ENCODE assay signal across 16 mouse cellular contexts in the genomic region with DNA sequence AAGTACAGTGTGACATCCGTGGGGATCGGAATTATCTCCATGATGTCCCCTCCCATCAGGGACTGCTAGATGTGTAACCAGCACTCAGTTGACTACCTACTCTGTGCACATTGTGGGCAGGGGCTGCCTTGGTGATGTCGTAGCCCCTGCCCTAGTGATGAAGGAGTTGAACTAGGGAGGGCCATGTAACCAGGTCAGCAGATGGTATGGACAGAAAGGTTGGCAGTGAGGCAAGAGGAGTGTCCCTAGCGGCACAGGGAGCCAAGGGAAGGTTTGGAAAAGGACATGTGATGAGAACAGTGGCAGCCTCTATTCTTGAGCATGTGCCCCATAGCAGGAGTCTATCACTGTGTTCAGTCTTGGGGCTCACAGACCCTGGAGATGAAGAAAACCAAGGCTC.
DNase-seq lines count a peak whose midpoint lies in the region; ATAC-seq and TF ChIP-seq lines count a peak whose summit lies in the region.
"Had no signal": no experiment of that assay in that cellular context is flagged by ENCODE, and none has a peak within 500 bp of the region (broad histone marks: within the 10 kb centered on the region; RNA-seq: fewer than 3 reads in every experiment).

No protein-coding gene starts in this region.

- H3K27ac ChIP-seq in gastrocnemius, adult 2 months = peak overlapping the region; percentile 87
- H3K27ac ChIP-seq in hindbrain, embryonic 15.5 days (replicated peaks) = no peak overlapping the region
- no peak overlapping the region for H3K27ac ChIP-seq in hindbrain, embryonic 10.5 days
- peak overlapping the region; percentile 92 for H3K27ac ChIP-seq in brown adipose tissue, adult 24 weeks (replicated peaks; ENCODE audit: low read depth, low read length)
- H3K27ac ChIP-seq: liver, embryonic 15.5 days had no signal

- H3K4me1 ChIP-seq in hindbrain, embryonic 15.5 days (replicated peaks) = peaks cover 26% of the 10 kb centered on the region
- peaks cover 56% of the 10 kb centered on the region for H3K4me1 ChIP-seq in hindbrain, embryonic 10.5 days (replicated peaks)
- peaks cover 15% of the 10 kb centered on the region for H3K4me1 ChIP-seq in brown adipose tissue, adult 24 weeks (ENCODE audit: control insufficient read depth, insufficient read depth, insufficient read length, low read length)

- WGBS in hindbrain, embryonic 15.5 days = 73% methylated on average over 4 of the region's 4 CpGs
- 89% methylated on average over 4 of the region's 4 CpGs for WGBS in hindbrain, embryonic 10.5 days

- H3K4me2 ChIP-seq in hindbrain, embryonic 15.5 days = no peak overlapping the region
- H3K4me2 ChIP-seq: liver, embryonic 15.5 days; midbrain, embryonic 13.5 days had no signal

- DNase-seq in gastrocnemius, adult 2 months = no peak
- no peak for DNase-seq in gastrocnemius, postnatal 36 days
- no peak for DNase-seq in hindbrain, embryonic 10.5 days (ENCODE audit: low spot score)
- DNase-seq in cerebellum, adult 9-11 months = peak; percentile 95
- DNase-seq: adrenal gland, adult 2 months; B cell, adult 2 months; kidney, adult 2 months; kidney, postnatal 36 days; layer of hippocampus, postnatal 36 days; thymus, postnatal 4 days had no signal

- H3K9me3 ChIP-seq in hindbrain, embryonic 15.5 days = no peaks in the 10 kb centered on the region
- no peaks in the 10 kb centered on the region for H3K9me3 ChIP-seq in hindbrain, embryonic 10.5 days
- H3K9me3 ChIP-seq: liver, embryonic 15.5 days; midbrain, embryonic 13.5 days had no signal

- no peaks in the 10 kb centered on the region for H3K27me3 ChIP-seq in hindbrain, embryonic 15.5 days
- no peaks in the 10 kb centered on the region for H3K27me3 ChIP-seq in hindbrain, embryonic 10.5 days (ENCODE audit: insufficient read depth, poor library complexity, severe bottlenecking)

- intact Hi-C loops in gastrocnemius, adult 2 months (cut with DNase I) = no loop called here
- intact Hi-C loops in gastrocnemius, postnatal 36 days (cut with DNase I) = no loop called here

- no peaks in the 10 kb centered on the region for H3K36me3 ChIP-seq in hindbrain, embryonic 15.5 days
- peaks cover 4% of the 10 kb centered on the region; the same call in 1 of the 2 replicates for H3K36me3 ChIP-seq in hindbrain, embryonic 10.5 days
- H3K36me3 ChIP-seq: liver, embryonic 15.5 days; midbrain, embryonic 13.5 days had no signal

- H3K9ac ChIP-seq in hindbrain, embryonic 15.5 days = no peak overlapping the region
- H3K9ac ChIP-seq: liver, embryonic 15.5 days; midbrain, embryonic 13.5 days had no signal

- no peak for TF ChIP-seq CTCF in gastrocnemius, adult 2 months (IDR thresholded peaks at IDR 0.05)

- peak overlapping the region; percentile 75 for H3K4me3 ChIP-seq in gastrocnemius, adult 2 months
- no peak overlapping the region for H3K4me3 ChIP-seq in hindbrain, embryonic 15.5 days
- H3K4me3 ChIP-seq in hindbrain, embryonic 10.5 days = no peak overlapping the region
- no peak overlapping the region for H3K4me3 ChIP-seq in brown adipose tissue, adult 24 weeks (ENCODE audit: insufficient read depth, low read depth, low read length)
- H3K4me3 ChIP-seq: erythroblast, embryonic 14.5 days; liver, embryonic 15.5 days; midbrain, embryonic 13.5 days had no signal

- ATAC-seq in hindbrain, embryonic 15.5 days (ENCODE audit: low FRiP score, low read depth) = 0 out of 2 replicates have a peak, but pooled peaks have one; percentile 12
- ATAC-seq in megakaryocyte, adult 5-6 weeks (ENCODE audit: poor library complexity, severe bottlenecking) = no peak
- ATAC-seq: midbrain, embryonic 13.5 days had no signal

Comparison
In these comparisons a context has a peak if more than half of its experiments do, and no peak if none do; other contexts are left out.
1. H3K27ac ChIP-seq: peak in gastrocnemius, adult 2 months (single experiment) and brown adipose tissue, adult 24 weeks (single experiment); none in hindbrain, embryonic 15.5 days (single experiment) and hindbrain, embryonic 10.5 days (single experiment).